Mouse (Mus musculus) liver, embryonic 14.5 days (tissue): Measurements from ENCODE around the gene Egfl7.

Source experiments
- CTCF ChIP-seq: IDR thresholded peaks from 2 replicates; pipeline ENCODE4 v1.5.1; 2016; ENCODE audit warnings: antibody characterized with exemption, low read depth, control low read depth
- EP300 ChIP-seq: IDR thresholded peaks from 2 replicates; pipeline ENCODE4 v1.6.1; 2016; ENCODE audit warnings: antibody characterized with exemption, low read depth

DNA sequence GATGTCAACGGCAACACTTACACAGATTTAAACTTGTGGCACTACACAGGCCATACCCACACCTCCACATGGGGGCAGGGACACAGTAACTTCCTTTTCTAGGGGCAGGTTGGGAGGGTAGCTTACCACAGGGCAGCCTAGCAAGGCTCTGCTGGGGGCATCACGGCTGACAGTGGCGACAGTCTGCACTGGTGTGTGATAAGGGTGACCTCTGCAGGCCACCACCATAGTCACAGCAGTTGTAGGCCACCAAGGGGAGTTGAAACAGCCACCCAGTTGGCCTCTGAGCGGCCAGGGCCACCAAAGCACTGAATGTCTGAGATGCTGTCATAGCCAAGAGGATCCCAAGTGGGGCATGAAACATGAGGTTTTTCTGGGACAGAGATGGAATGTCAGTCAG lies 13.6 kb upstream of the Egfl7 start:
- TF ChIP-seq EP300, result no peak
- TF ChIP-seq CTCF, result peak; percentile 82
